Mouse (Mus musculus) forebrain, embryonic 10.5 days (tissue): ENCODE measurements around the gene Polr3h. TPM values are rescaled to one million over a fixed set of nuclear protein-coding genes. Genes with fewer than 3 reads are reported as not detected.

Experiments used
- DNase-seq: peaks from one replicate; pipeline ENCODE4 v3.0.0-alpha.2; 2017; ENCODE audit warnings: low spot score; ENCODE audit errors: extremely low spot score
- H3K27ac ChIP-seq: fragments of 300-500 bp; sonication (generic); 2 replicates; pipeline ENCODE4 v1.5.1; 2016; ENCODE audit warnings: mild to moderate bottlenecking
- H3K27me3 ChIP-seq: fragments of 300-500 bp; sonication (generic); 2 replicates; pipeline ENCODE4 v1.6.1; 2016; ENCODE audit warnings: mild to moderate bottlenecking; ENCODE audit not compliant: poor library complexity, severe bottlenecking
- H3K36me3 ChIP-seq: fragments of 300-500 bp; sonication (generic); replicated peaks from 2 replicates; pipeline ENCODE4 v1.6.1; 2016; ENCODE audit warnings: mild to moderate bottlenecking, moderate library complexity
- H3K4me1 ChIP-seq: fragments of 300-500 bp; sonication (generic); 2 replicates; pipeline ENCODE4 v1.6.1; 2016
- H3K4me3 ChIP-seq: fragments of 300-500 bp; sonication (generic); 2 replicates; pipeline ENCODE4 v1.5.1; 2016; ENCODE audit warnings: mild to moderate bottlenecking, moderate library complexity
- H3K9me3 ChIP-seq: fragments of 300-500 bp; sonication (generic); 2 replicates; pipeline ENCODE4 v1.6.1; 2016; ENCODE audit warnings: mild to moderate bottlenecking, moderate library complexity
- WGBS: fragments of 180-500 bp; shearing (Covaris S2); methylation state at CpG from one replicate; pipeline ENCODE4 v1.1.7; 2016; 5-methylcytosine and 5-hydroxymethylcytosine counted together
- polyA plus RNA-seq: library from polyadenylated mRNA; unstranded; fragments of >200 nt; fragmentation: Nextera tagmentation; extraction: Ambion mirVana; gene quantifications from 2 replicates; pipeline ENCODE4 v1.2.1, GENCODE M21; 2016

The Polr3h gene
- polyA plus RNA-seq, 1 experiment from 2014 or later = 90.8 TPM

GRCm38 (mm10) chr15:81852411-81853000 is 73.5 kb downstream of the Polr3h start:
- DNase-seq = no peak
- no peaks in the 10 kb centered on the region for H3K27me3 ChIP-seq

GRCm38 (mm10) chr15:81851375-81851774 is 74.7 kb downstream of the Polr3h start:
- WGBS = 96% methylated on average over 15 of the region's 15 CpGs
- no peak for DNase-seq
- Histone ChIP-seq H3K9me3 (no peaks in the 10 kb centered on the region), H3K36me3 (peaks cover 84% of the 10 kb centered on the region), H3K4me1 (peaks cover 15% of the 10 kb centered on the region), H3K27ac (no peak overlapping the region), H3K27me3 (no peaks in the 10 kb centered on the region), H3K4me3 (no peak overlapping the region)

More at GRCm38 (mm10) chr15:81852411-81853000, 73.5 kb downstream of the Polr3h start:
- no peaks in the 10 kb centered on the region for H3K9me3 ChIP-seq
- 94% methylated on average over 9 of the region's 9 CpGs for WGBS
- no peak overlapping the region for H3K4me3 ChIP-seq
- H3K27ac ChIP-seq = no peak overlapping the region
- peaks cover 25% of the 10 kb centered on the region for H3K4me1 ChIP-seq
- peaks cover 74% of the 10 kb centered on the region for H3K36me3 ChIP-seq

GRCm38 (mm10) chr15:81850718-81851117 is 75.3 kb downstream of the Polr3h start:
- Histone ChIP-seq H3K27ac (no peak overlapping the region), H3K9me3 (no peaks in the 10 kb centered on the region), H3K4me1 (peaks cover 13% of the 10 kb centered on the region), H3K4me3 (no peak overlapping the region), H3K27me3 (no peaks in the 10 kb centered on the region), H3K36me3 (peaks cover 84% of the 10 kb centered on the region)
- 90% methylated on average over 14 of the region's 14 CpGs for WGBS
- no peak for DNase-seq

GRCm38 (mm10) chr15:81849104-81849503 is 76.9 kb downstream of the Polr3h start:
- Histone ChIP-seq H3K9me3 (no peaks in the 10 kb centered on the region), H3K27ac (no peak overlapping the region), H3K36me3 (peaks cover 73% of the 10 kb centered on the region), H3K4me3 (no peak overlapping the region), H3K4me1 (peaks cover 11% of the 10 kb centered on the region), H3K27me3 (no peaks in the 10 kb centered on the region)
- DNase-seq = no peak
- 86% methylated on average over 9 of the region's 9 CpGs for WGBS

- H3K9me3 ChIP-seq = no peaks in the 10 kb centered on the region
- H3K4me1 ChIP-seq = peaks cover 11% of the 10 kb centered on the region
- no peak overlapping the region for H3K27ac ChIP-seq
- H3K4me3 ChIP-seq = no peak overlapping the region
- peaks cover 65% of the 10 kb centered on the region for H3K36me3 ChIP-seq
- H3K27me3 ChIP-seq = no peaks in the 10 kb centered on the region
- peak; percentile 34 for DNase-seq
- 53% methylated on average over 7 of the region's 7 CpGs for WGBS
These were observed 77.7 kb downstream of the Polr3h start for GRCm38 (mm10) chr15:81848301-81848700.

- Histone ChIP-seq H3K36me3 (peaks cover 60% of the 10 kb centered on the region), H3K9me3 (no peaks in the 10 kb centered on the region), H3K4me1 (peaks cover 11% of the 10 kb centered on the region), H3K27ac (no peak overlapping the region), H3K4me3 (no peak overlapping the region), H3K27me3 (no peaks in the 10 kb centered on the region)
- no peak for DNase-seq
- WGBS = 90% methylated on average over 5 of the region's 5 CpGs
These were observed 78.2 kb downstream of the Polr3h start for GRCm38 (mm10) chr15:81847861-81848260.

- Histone ChIP-seq H3K9me3 (no peaks in the 10 kb centered on the region), H3K27me3 (no peaks in the 10 kb centered on the region), H3K27ac (no peak overlapping the region), H3K4me1 (peaks cover 11% of the 10 kb centered on the region), H3K4me3 (no peak overlapping the region), H3K36me3 (peaks cover 53% of the 10 kb centered on the region)
- 89% methylated on average over 4 of the region's 4 CpGs for WGBS
- no peak for DNase-seq
These were observed 78.9 kb downstream of the Polr3h start for GRCm38 (mm10) chr15:81847161-81847560.

- DNase-seq = no peak
- 92% methylated on average over 9 of the region's 9 CpGs for WGBS
- H3K9me3 ChIP-seq = no peaks in the 10 kb centered on the region
- H3K4me1 ChIP-seq = peaks cover 11% of the 10 kb centered on the region
- H3K27me3 ChIP-seq = no peaks in the 10 kb centered on the region
- no peak overlapping the region for H3K4me3 ChIP-seq
- peaks cover 49% of the 10 kb centered on the region for H3K36me3 ChIP-seq
- H3K27ac ChIP-seq = no peak overlapping the region
These were observed 79.3 kb downstream of the Polr3h start for GRCm38 (mm10) chr15:81846755-81847154.

GRCm38 (mm10) chr15:81845724-81846123 is 80.3 kb downstream of the Polr3h start:
- peaks cover 11% of the 10 kb centered on the region for H3K4me1 ChIP-seq
- no peak for DNase-seq
- peaks cover 39% of the 10 kb centered on the region for H3K36me3 ChIP-seq
- WGBS = 44% methylated on average over 4 of the region's 4 CpGs
- no peaks in the 10 kb centered on the region for H3K27me3 ChIP-seq
- H3K27ac ChIP-seq = peak overlapping the region; percentile 26; the same call in 1 of the 2 replicates
- no peak overlapping the region for H3K4me3 ChIP-seq
- no peaks in the 10 kb centered on the region for H3K9me3 ChIP-seq

- H3K9me3 ChIP-seq = no peaks in the 10 kb centered on the region
- H3K27me3 ChIP-seq = no peaks in the 10 kb centered on the region
- no peak for DNase-seq
- no peak overlapping the region for H3K4me3 ChIP-seq
- H3K4me1 ChIP-seq = peaks cover 11% of the 10 kb centered on the region
- no peak overlapping the region for H3K27ac ChIP-seq
- WGBS = 69% methylated on average over 5 of the region's 5 CpGs
- peaks cover 33% of the 10 kb centered on the region for H3K36me3 ChIP-seq
These were observed 80.9 kb downstream of the Polr3h start for GRCm38 (mm10) chr15:81845033-81845625.

- H3K9me3 ChIP-seq = no peaks in the 10 kb centered on the region
- H3K36me3 ChIP-seq = peaks cover 7% of the 10 kb centered on the region
- no peak for DNase-seq
- H3K4me1 ChIP-seq = peaks cover 20% of the 10 kb centered on the region
- no peak overlapping the region for H3K4me3 ChIP-seq
- no peak overlapping the region for H3K27ac ChIP-seq
- WGBS = 87% methylated on average over 7 of the region's 7 CpGs
- H3K27me3 ChIP-seq = peaks cover 5% of the 10 kb centered on the region; the same call in 1 of the 2 replicates
These were observed 83.8 kb downstream of the Polr3h start for GRCm38 (mm10) chr15:81842275-81842674.

- H3K27me3 ChIP-seq = peaks cover 24% of the 10 kb centered on the region
- no peak overlapping the region for H3K27ac ChIP-seq
- no peaks in the 10 kb centered on the region for H3K9me3 ChIP-seq
- peaks cover 33% of the 10 kb centered on the region for H3K4me1 ChIP-seq
- H3K4me3 ChIP-seq = no peak overlapping the region
- DNase-seq = no peak
- WGBS = 92% methylated on average over 7 of the region's 7 CpGs
- no peaks in the 10 kb centered on the region for H3K36me3 ChIP-seq
These were observed 85.7 kb downstream of the Polr3h start for GRCm38 (mm10) chr15:81840306-81840705.

GRCm38 (mm10) chr15:81839634-81840033 is 86.4 kb downstream of the Polr3h start:
- Histone ChIP-seq H3K9me3 (no peaks in the 10 kb centered on the region), H3K36me3 (no peaks in the 10 kb centered on the region), H3K4me1 (peaks cover 35% of the 10 kb centered on the region), H3K4me3 (no peak overlapping the region), H3K27me3 (peaks cover 31% of the 10 kb centered on the region), H3K27ac (no peak overlapping the region)
- DNase-seq = no peak
- 77% methylated on average over 5 of the region's 5 CpGs for WGBS
